Mouse (Mus musculus) brain, embryonic 14.5 days (tissue): ENCODE data around the gene Nhsl1.

ENCODE experiments used
- CTCF ChIP-seq: fragments of 200-500 bp; IDR thresholded peaks from 2 replicates; pipeline ENCODE4 v1.5.1; 2012; ENCODE audit warnings: inconsistent platforms, mild to moderate bottlenecking, moderate library complexity, borderline replicate concordance; ENCODE audit not compliant: insufficient read depth, insufficient read length; ENCODE audit errors: extremely low read depth
- POLR2A ChIP-seq: fragments of 200-500 bp; IDR thresholded peaks from 2 replicates; pipeline ENCODE4 v1.6.1; 2012; ENCODE audit warnings: mild to moderate bottlenecking, inconsistent platforms, borderline replicate concordance; ENCODE audit not compliant: poor library complexity, insufficient read depth, insufficient read length, severe bottlenecking; ENCODE audit errors: extremely low read depth

DNA sequence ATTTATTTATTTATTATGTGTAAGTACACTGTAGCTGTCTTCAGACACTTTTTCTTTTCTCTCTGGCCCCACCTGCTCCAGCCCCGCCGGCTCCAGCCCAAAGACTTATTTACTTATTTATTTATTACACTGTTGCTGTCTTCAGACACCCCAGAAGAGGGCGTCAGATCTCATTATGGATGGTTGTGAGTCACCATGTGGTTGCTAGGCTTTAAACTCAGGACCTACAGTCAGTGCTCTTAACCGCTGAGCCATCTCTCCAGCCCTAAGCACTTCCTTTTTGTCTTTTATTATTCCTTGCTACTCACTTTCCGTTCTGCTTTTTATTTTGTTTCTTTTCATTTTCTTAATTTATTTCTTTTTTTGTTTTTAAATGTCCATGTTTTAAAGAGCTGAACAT is 242.7 kb downstream of the Nhsl1 start:
- TF ChIP-seq CTCF: no peak
- no peak for TF ChIP-seq POLR2A
